Mouse (Mus musculus) cerebellum, adult 18-20 months (tissue): ENCODE data around the gene Fam222a.

ENCODE experiments used
- DNase-seq, 2 experiments: peaks; one replicate each; pipeline ENCODE4 v3.0.0; 2021

Gene Fam222a

GRCm38 (mm10) chr5:114567565-114568197, at the start of gene Fam222a:
Gene Fam222a (plus strand): TSS chr5:114568016.
- DNase-seq, result peak; percentile 68 to 80

GRCm38 (mm10) chr5:114528355-114528754, 39.5 kb upstream of the Fam222a start:
- DNase-seq, result no peak

- no peak for DNase-seq
These were observed 37.5 kb upstream of the Fam222a start for GRCm38 (mm10) chr5:114530337-114530736.

- DNase-seq, result no peak
These were observed 35.8 kb upstream of the Fam222a start for GRCm38 (mm10) chr5:114532055-114532454.

- DNase-seq, result no peak
These were observed 30.4 kb upstream of the Fam222a start for GRCm38 (mm10) chr5:114537308-114538020.

- DNase-seq, result no peak
These were observed 29.8 kb upstream of the Fam222a start for GRCm38 (mm10) chr5:114538021-114538405.

GRCm38 (mm10) chr5:114538752-114539151, 29.1 kb upstream of the Fam222a start:
- DNase-seq, result no peak

GRCm38 (mm10) chr5:114539766-114540165, 28.1 kb upstream of the Fam222a start:
- no peak for DNase-seq

GRCm38 (mm10) chr5:114541656-114542445, 26.0 kb upstream of the Fam222a start:
- no peak for DNase-seq

GRCm38 (mm10) chr5:114543656-114544055, 24.2 kb upstream of the Fam222a start:
- DNase-seq, result no peak

GRCm38 (mm10) chr5:114544205-114544604, 23.6 kb upstream of the Fam222a start:
- DNase-seq, result no peak

- no peak for DNase-seq
These were observed 22.7 kb upstream of the Fam222a start for GRCm38 (mm10) chr5:114545076-114545475.

- no peak for DNase-seq
These were observed 18.8 kb upstream of the Fam222a start for GRCm38 (mm10) chr5:114548976-114549375.

- no peak for DNase-seq
These were observed 18.0 kb upstream of the Fam222a start for GRCm38 (mm10) chr5:114549770-114550169.

GRCm38 (mm10) chr5:114550431-114550830, 17.4 kb upstream of the Fam222a start:
- DNase-seq, result no peak

GRCm38 (mm10) chr5:114550886-114551492, 16.8 kb upstream of the Fam222a start:
- no peak for DNase-seq

GRCm38 (mm10) chr5:114552507-114553208, 15.2 kb upstream of the Fam222a start:
- no peak for DNase-seq

GRCm38 (mm10) chr5:114553706-114554105, 14.1 kb upstream of the Fam222a start:
- no peak for DNase-seq

- DNase-seq, result no peak
These were observed 12.4 kb upstream of the Fam222a start for GRCm38 (mm10) chr5:114555424-114555823.

- DNase-seq, result no peak
These were observed 11.7 kb upstream of the Fam222a start for GRCm38 (mm10) chr5:114556109-114556508.

GRCm38 (mm10) chr5:114557765-114558731, 9.8 kb upstream of the Fam222a start:
- DNase-seq, result no peak
